Mouse (Mus musculus): ENCODE results near the gene Epb41l2.
A peak's percentile ranks its signal among the peaks of the same experiment; 100 is the strongest.

The Epb41l2 gene

DNA sequence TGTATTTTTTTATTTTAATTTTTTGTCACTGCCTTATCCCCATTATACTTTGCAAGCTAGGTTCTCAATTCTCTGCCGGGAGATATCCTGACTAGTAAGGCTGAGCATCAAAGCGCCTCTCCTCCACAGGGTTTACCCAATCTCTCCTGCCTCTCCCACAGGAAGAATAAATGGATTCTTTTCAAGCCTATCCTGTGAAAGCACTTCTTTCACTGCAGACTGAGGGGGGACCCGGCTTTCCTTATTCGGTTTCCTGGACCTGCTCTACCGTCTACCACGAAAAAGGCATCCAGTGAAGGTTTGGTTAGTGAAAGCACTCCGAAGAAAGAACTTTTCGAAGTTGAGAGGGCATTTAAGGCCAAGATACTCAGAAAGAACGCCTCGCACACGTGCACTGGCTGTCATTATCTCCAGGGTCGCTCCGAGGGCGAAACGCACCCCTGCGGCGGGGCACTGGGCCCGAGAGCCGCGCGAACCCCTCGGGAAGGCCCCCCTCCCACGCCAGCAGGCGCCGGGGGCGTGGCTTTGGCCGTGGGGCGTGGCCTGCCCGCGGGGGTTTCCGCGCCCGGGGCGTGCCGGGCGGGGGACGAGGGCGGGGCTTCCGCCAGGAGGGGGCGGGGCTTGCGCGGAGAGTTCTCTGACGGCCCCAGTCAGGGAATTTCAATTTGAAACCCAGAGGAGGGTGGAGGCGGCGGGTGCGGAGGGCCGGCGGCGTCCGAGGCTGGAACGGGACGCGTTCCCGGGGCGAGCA is at the start of gene Epb41l2:
Gene Epb41l2, plus strand, starts transcription at position 591 of the 751 bp plus-strand sequence.
- peak; percentile 90 for DNase-seq (ENCODE audit: low spot score)

DNA sequence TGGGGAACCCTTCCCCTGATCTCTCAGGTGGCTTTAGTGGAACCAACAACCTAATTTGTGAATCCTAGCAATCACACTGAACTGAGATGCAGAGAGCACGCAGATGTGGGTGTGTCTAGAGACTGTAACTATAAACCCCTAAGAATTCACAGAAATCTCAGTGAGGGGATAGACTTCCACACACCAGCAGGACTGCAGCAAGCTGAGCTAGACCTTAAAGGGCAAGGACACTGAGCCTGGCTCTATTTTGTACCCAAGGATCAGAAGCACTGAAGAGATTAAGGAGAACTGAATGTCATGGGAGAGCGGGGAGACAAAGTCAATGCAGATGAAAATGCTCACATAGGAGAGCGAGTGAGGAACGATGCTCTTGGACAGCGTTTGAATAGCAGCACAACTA is 49.6 kb upstream of the Epb41l2 start:
- DNase-seq (ENCODE audit: low spot score): no peak

DNA sequence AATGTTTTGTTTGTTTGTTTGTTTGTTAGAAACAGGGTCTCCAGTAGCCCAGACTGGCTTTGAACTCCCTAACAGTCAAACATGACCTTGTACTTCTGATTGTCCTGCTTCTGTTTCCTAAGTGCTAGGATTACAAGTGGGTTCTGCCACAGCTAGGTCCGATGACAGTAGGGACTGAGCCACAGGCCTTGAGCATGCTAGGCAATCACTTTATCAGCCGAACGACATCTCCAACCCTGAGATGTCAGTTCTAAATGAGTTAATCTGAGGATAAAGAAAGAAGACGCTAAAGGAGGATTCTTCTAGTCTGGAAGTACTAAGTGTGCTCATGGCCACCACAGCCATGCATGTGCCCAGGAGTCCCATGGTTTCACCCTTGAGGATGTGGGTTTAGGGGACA is 48.9 kb upstream of the Epb41l2 start:
- DNase-seq (ENCODE audit: low spot score): no peak

DNA sequence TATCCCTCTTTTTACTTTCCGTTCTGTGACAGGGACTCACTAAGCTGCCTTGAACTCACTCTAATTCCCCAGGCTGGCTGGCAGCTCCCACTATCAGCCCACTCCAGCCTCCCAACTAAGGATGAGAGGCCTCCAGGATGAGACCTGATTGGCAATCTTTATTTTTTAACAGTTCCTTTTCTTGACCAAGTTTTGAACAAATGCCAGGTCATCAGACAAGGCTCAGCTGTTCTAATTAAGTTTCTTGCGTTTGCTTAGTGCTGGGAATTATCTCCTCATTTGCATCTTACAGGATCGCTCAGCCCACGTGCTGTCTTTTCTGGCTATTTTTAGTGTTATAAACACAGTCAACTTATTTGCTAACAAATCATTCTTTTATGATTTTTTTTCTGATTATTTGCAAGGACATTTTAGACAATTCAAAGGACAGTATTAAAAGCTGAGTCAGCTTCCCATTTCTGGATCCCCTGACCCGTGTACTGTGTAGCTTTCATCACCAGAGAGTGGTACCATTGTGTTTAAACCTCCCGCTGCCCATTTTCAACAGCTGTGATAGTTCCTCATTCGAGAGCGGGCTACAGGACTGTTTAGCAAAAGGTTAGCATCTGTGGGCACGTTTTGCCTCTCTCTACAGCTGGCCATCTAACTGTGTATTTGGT is 47.9 kb upstream of the Epb41l2 start:
- DNase-seq (ENCODE audit: low spot score): no peak

DNA sequence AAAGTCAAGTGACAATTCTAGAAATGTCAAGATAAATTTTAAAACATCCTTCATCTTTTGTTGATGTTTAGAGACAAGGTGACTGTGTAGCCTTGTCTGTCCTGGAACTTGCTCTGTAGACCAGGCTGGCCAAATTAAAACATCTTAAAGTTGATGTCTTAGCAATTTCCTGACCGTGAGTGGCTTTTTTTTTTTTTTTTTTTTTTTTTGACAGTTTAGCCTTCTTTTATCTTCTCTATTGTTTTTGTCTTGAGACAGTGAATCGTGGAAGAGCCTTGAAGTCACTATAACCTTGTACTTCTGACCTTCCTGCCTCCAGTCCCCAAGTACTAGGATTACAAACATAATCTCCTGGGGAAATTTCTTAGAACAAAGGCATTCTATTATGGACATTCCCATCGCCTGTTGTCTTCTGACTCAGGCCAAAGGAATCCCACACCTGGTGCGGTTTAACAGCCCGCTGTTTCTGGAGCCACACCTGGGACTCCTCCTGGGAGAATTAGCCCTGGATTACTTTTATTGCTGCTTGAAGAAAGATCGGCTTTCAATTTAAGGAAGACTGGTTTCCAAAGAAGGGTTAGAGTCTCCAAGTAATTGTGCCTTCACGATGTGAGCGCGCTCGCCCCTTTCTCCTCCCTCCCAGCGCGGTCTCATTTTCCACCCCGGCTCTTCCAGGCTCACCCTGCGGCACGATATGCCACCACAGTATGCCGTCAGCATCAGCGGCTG is 45.6 kb upstream of the Epb41l2 start:
- no peak for DNase-seq (ENCODE audit: low spot score)

DNA sequence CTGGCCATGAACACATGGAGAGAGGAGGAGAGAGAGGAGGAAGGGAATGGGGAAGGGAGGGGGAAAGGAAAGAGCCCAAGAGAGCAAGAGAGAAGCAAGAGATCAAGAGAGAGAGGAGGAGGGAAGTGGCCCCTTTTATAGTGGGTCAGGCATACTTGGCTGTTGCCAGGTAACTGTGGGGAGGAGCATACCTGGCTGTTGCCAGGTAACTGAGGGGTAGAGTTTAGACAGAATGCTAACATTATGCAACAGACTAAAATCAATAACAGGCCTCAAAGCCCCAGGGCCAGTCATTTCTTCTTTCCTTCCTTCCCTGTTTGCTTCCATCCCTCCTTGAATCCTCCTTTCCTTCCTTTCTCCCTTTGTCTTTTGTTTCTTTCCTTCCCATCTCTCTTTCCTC is 41.9 kb upstream of the Epb41l2 start:
- DNase-seq (ENCODE audit: low spot score): no peak

DNA sequence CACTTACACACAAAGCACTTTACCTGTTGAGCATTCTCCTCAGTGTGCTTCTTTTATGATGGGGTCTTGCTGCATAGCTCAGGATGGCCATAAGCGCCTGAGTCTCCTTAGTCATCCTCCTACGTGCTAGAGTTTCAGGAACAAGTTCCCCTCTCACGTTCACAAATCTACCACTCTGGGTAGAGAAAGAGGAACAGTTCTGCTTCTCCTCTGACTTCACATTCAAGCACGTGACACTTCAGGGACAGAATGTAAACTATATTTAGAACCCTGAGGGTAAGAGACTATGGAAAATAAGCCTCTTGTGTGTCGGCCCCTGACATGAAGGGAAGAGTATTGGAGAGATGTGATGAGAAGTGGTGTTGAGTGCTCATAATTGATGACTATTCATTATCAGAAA is 41.2 kb upstream of the Epb41l2 start:
- DNase-seq (ENCODE audit: low spot score): no peak

DNA sequence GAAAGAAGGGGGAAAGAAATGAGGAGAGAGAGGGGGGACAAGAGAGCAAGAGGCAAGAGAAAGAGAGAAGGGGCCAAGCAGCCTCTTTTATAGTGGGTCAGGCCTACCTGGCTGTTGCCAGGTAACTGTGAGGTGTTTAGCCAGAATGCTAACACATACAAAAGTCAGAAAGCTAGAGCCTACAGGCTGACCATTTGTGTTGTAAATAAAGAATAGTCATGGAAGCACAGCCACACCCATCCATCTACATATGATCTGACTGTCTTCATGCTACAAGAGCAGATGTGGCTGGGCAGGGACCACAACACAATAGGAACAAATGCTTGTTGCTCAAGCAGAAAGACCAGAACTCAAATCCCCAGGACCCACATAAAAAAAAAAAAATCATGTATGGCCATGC is 40.1 kb upstream of the Epb41l2 start:
- DNase-seq (ENCODE audit: low spot score): no peak

DNA sequence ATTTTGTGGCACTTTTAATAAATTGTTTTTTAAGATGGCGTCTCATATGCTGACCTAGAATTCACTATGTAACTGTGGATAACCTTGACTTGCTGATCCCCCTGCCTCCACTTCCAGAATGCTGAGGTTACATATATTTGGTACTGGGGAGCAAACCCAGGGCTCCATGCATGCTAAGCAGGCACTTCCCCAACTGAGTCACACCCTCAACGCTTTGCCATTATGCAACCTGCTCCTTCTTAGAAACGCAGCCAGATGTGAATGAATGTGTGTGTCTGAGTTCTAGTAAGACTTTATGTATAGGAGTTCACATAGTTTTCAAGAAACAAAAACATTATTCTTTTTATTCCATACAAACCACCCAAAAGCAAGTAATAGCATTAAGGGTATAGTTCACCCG is 38.4 kb upstream of the Epb41l2 start:
- DNase-seq (ENCODE audit: low spot score): no peak

DNA sequence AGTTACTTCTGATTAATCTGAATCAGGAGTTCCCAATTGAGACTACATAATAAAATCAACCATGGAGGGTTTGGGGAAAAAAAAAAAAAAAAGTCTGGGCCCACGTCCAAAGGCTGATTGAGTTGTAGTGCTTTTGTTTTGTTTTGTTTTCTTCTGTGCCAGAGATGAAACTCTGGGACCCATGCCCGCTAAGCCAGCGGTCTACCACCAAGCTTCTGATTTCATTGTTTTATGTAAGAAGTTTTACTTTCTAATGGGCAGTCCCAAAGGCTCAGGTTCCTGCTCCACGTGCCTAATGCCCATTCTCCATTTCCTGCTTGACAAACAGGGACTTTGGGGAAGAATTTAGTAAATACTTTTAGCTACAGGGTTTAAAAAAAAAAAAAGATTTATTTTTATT is 33.9 kb upstream of the Epb41l2 start:
- no peak for DNase-seq (ENCODE audit: low spot score)

DNA sequence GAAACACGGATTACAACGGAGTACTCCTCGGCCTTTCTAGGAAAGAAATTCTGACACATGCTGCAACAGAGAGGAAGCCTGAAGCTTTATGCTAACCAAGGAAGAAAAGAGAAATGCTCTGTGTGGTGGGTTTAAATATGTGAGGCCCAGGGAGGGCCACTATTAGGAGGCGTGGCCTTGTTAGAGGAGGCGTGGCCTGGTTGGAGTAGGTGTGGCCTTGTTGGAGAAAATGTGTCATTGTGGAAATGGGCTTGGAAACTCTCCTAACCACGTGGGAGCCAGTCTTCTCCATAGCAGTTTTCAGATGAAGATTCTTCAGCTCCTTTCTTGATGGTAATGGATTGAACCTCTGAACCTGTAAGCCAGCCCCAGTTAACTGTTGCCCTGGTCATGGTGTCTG is 32.1 kb upstream of the Epb41l2 start:
- DNase-seq (ENCODE audit: low spot score): no peak

DNA sequence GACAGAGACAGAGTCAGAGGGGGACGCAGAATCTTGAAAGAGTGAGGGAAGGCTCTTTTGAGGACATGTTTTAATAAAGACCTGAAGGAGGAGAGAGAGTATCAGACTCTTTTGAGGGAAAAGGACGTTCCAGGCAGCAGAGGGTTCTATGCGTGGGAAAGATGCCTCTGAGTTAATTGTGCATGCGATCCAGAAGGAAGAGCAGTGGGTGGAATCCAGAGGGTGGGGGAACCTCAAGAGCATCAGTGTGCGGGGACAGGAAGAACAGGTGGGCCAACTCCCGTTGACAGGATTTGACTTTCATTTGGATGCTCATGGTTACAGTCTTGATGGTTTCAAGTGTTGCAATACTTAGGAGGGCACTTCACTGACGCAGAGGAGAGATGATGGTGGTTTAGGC is 29.5 kb upstream of the Epb41l2 start:
- DNase-seq (ENCODE audit: low spot score): no peak

DNA sequence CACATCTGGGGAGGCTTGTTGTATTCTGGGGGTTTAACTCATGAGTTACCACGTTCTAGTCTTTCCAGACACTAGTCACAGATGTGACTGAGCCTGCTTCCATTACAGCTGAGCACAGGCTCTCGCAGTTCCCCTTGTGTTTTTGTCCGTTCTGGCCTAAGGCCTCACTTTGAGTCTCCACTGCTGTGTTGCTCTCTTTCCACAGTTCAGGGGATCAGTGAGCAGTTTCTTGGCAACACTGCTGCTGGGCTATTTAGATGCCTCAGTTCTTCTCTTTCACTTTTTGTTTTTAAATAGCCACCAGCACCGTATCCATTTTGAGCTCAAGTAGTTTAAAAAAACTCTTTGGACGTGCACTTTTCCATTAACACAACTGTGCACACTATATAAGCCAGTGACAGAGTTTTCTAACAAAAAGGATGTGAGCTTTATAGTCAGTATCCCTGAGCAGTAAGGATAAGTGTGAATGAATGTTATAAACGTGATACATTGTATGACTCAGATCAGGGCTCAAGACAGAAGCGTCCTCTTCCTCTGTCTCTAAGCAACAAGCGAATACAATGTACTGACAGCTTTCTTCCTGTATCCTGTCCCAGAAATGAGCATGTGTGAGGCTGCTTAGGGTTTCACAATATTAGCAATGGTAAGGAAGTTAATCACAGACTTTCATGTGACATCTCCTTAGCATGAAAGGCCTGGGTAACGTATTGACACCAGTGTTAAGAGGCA is 28.1 kb upstream of the Epb41l2 start:
- no peak for DNase-seq (ENCODE audit: low spot score)

DNA sequence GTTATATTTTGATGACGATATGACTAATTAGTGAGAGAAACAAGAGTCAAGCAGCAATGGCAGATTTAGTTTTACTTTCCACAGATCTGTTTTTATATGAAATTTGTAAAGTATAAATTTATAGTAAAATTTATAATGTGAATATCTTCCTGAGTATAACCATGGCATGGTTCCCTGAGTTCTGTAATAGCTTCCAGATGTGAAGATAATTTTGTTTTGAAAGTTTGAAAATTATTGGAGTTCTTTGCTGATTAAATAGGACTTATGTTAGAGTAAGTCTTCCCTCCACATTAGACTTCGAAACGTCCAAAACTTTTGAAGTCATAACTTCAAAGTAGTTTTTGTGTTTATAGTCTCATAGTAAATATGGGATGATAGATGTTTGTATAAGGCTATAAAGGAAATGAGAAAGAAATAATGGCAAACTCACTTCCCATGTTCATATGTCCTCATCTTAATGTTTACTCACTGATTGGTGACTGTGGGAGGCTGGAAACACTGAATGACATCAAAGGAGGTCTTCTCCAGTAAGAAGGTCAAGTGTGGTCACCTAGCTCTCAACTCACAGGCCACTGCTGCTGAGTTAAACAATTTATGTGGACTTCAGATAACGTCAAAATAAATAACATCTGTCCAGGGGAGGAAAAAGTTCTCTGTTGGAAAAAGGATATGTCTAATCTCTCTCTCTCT is 26.1 kb upstream of the Epb41l2 start:
- no peak for DNase-seq (ENCODE audit: low spot score)

DNA sequence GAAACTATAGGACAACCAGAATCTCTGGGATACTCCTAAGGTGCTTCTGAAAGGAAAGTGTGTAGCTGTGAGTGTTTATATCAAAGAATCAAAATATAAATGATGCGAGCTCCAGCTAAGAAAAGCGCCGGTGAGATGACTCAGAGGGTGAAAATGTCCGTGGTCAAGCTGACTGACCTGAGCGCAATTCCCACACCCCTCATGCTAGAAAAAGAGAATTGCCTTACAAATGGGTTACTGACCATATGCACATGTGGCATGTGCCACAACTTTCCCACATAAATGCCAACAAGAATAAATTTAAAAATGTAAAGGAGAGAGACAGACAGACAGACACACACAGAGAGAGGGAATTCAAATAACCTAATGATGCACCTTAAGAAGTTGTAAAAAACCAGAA is 18.9 kb upstream of the Epb41l2 start:
- DNase-seq (ENCODE audit: low spot score): no peak

DNA sequence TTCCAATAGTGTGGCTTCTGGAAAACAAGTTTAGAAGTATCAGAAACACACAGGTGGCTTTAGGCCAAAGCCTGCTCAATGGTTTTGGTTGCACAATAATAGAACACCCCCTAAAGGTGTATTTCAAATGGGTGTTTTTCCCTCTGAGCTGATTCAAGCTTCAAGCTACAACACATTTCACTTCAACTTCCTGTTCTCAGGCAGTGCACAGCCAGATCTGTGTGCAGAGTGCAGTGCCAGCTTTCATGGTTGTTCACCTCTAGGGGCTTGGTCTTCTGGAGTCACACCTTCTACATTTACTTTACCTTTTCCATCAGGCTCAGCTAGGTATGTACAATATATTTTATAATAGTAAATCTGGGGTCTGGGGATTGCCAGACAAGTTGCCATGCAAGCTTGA is 16.8 kb upstream of the Epb41l2 start:
- no peak for DNase-seq (ENCODE audit: low spot score)

DNA sequence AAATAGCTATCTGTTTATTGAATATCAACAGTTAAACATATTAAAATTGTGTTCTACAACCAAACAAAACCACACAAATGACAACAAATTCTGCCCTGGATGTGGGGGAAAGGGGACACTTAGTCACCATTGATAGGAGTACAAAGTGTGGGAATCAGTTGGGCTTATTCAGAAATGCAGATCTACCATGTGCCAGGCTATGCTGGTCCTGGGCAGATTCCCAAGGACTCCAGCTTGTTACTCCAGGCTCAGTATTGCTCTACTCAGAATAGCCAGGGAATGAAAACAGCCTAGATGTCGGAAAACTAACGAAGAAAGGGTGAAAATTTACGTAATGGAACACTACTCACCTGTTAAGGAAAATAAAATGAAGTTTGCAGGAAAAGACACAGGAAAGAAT is 5.7 kb upstream of the Epb41l2 start:
- DNase-seq (ENCODE audit: low spot score): no peak

DNA sequence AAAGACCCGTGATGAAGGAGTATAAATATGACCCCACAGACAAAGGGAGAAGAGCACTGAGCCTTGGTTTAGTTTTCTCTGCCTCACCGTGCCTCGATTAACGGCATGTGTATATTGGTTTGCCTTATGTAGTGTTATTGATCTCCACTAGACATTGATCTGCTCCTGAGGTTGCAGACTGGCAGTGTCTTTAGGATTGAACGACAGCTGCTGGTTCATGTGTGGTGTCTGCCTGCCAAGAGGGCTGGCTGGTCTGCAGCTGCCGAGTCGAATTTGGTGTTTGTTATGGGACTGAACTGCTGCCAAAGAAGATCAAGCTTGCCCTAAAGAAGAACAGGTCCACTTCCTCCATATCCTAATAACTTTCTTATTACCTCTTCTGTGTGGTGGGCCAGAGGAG is 5.2 kb upstream of the Epb41l2 start:
- no peak for DNase-seq (ENCODE audit: low spot score)

DNA sequence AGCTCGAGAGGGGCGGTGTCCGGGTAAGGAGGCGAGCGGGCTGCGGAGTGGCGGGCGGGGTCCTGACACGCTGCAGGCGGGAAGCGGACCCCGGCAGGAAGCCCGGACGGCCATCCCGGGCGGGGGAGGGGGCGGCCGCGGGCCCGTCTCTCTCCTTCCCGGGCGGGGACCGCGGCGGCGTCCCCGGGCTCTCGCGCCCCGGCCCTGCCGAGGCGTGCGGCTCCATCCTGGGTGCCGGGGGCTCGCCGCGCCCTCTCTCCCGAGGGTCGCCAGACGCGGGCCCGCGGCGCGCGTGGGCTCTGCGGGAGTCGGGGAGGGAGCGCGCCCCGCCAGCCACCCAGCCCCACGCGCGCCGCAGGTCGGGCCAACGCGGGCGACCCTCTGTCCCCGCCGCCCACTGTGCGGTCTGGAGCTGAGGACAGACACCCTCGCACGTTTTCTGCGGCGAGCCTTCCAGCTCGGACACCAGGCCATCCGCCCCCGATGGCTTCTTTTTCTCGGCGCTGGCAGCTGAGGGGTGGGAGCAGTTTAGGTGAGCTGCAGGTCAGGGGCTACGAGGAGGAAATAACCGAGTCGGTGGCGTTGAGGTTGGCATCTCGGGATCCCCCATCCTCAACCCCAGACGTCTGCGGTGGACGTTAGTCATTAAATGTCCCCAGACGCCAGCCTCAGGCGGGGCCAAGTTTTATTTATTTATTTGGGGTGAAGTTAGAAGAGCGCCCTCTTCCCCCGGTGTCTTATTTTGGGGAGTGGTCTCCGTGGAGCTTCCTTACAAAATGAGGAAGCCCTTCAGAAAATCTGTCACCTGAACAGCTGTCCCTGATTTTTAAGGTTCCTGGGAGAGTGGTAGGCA is 587 bp downstream of the Epb41l2 start:
- peak; percentile 32 for DNase-seq (ENCODE audit: low spot score)

DNA sequence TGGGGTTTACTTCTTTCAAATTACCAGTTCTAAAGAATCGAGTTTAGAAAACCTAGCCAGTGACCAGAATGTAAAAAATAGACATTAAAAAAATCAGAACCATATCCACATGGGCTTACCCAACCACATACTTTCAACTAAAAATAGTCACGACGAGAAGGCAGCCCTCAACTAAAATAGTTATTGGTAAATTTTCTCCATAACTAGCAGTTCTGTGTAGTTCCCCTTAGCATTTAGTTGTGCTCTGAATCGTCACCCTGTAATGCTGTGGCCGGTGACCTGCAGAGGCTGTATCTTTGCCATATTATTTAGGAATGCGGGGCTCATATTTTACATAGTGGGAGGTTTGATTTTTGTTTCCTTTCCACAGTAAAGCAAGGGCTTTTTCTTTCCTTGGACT is 2.6 kb downstream of the Epb41l2 start:
- no peak for DNase-seq (ENCODE audit: low spot score)

DNA sequence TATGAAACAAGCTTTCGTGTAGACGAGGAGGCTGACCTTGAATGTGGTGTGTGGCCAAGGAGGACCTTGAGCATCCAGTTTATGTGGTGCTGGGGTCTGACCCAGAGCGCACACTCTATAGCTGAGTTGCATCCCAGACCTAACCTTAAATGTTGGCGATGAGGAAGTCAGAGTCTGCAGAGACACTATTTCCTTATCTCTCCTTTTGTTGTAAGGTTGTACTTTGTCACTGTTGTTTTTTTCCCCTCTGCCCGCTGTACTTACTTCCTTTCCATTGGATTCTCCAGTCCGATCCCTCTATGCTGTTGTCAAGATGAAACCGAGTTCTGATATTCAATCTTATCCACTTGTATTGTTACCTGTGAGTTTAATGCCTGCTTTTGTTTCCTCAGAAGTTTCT is 5.6 kb downstream of the Epb41l2 start:
- no peak for DNase-seq (ENCODE audit: low spot score)
